Mouse (Mus musculus) CH12.LX (cell line): Measurements from ENCODE around the gene St6galnac6. TPM values are rescaled to one million over a fixed set of nuclear protein-coding genes. Genes with fewer than 3 reads are reported as not detected.

Experiments used
- DNase-seq: peaks from one replicate; pipeline ENCODE4 v3.0.0-alpha.2; 2013; ENCODE audit errors: extremely low read depth
- H3K27ac ChIP-seq: 2 replicates; pipeline ENCODE4 v1.5.1; 2012; ENCODE audit warnings: low read depth, mild to moderate bottlenecking, control low read depth, moderate library complexity; ENCODE audit not compliant: insufficient read depth
- H3K27me3 ChIP-seq: replicated peaks from 2 replicates; pipeline ENCODE3; 2012; ENCODE audit warnings: inconsistent platforms
- H3K36me3 ChIP-seq, 2 experiments: replicated peaks in 1 of 2; 2 replicates each; pipeline versions ENCODE3 to v1.6.1; 2012; ENCODE audit warnings: inconsistent platforms in 1 of 2, low read length in 1 of 2, mild to moderate bottlenecking in 1 of 2, mixed read lengths in 1 of 2, moderate library complexity in 1 of 2; ENCODE audit not compliant: control insufficient read depth in 1 of 2, insufficient read depth in 1 of 2
- H3K4me1 ChIP-seq, 2 experiments: 2 replicates each; pipeline ENCODE4 v1.6.1; 2012; ENCODE audit warnings: inconsistent platforms in 1 of 2, moderate library complexity in 1 of 2; ENCODE audit not compliant: insufficient read depth in 2 of 2, control insufficient read depth in 1 of 2
- H3K4me2 ChIP-seq: 2 replicates; pipeline ENCODE4 v1.6.1; 2012; ENCODE audit warnings: low read depth, mild to moderate bottlenecking, control low read depth; ENCODE audit not compliant: poor library complexity, insufficient read depth, severe bottlenecking
- H3K4me3 ChIP-seq, 3 experiments: fragments of 150-350 bp in 1 of 3; sonication (generic) in 1 of 3; replicated peaks in 1 of 3; 2 replicates each; pipeline versions ENCODE3 to v1.5.1; 2011 to 2012; ENCODE audit warnings: low read depth in 2 of 3, low read length in 2 of 3, mild to moderate bottlenecking in 2 of 3, moderate library complexity in 2 of 3, control low read depth in 1 of 3, improper control_type of control experiment in 1 of 3, inconsistent platforms in 1 of 3, mixed read lengths in 1 of 3; ENCODE audit not compliant: poor library complexity in 1 of 3
- H3K79me2 ChIP-seq: replicated peaks from 2 replicates; pipeline ENCODE4 v1.6.1; 2012; ENCODE audit warnings: mild to moderate bottlenecking, moderate library complexity; ENCODE audit not compliant: control insufficient read depth, poor library complexity, insufficient read depth, severe bottlenecking; ENCODE audit errors: extremely low read depth
- H3K9ac ChIP-seq: 2 replicates; pipeline ENCODE4 v1.6.1; 2012; ENCODE audit warnings: low read depth, mild to moderate bottlenecking, control low read depth, moderate library complexity; ENCODE audit not compliant: insufficient read depth
- H3K9me3 ChIP-seq: replicated peaks from 2 replicates; pipeline ENCODE3; 2012; ENCODE audit warnings: low read length, inconsistent platforms, mixed read lengths
- CHD2 ChIP-seq: IDR thresholded peaks from 2 replicates; pipeline ENCODE4 v1.6.1; 2011; ENCODE audit warnings: low read length, improper control_type of control experiment
- CTCF ChIP-seq, 2 experiments: IDR thresholded peaks in 1 of 2; conservative IDR thresholded peaks in 1 of 2; 2 replicates each; pipeline ENCODE4 v1.5.1; 2011 to 2012; ENCODE audit warnings: low read depth in 2 of 2, low read length in 2 of 2, improper control_type of control experiment in 1 of 2, inconsistent platforms in 1 of 2, mild to moderate bottlenecking in 1 of 2, moderate library complexity in 1 of 2
- E2F4 ChIP-seq: IDR thresholded peaks from 2 replicates; pipeline ENCODE4 v1.6.1; 2011; ENCODE audit warnings: low read depth, low read length, improper control_type of control experiment; ENCODE audit not compliant: insufficient replicate concordance
- ELF1 ChIP-seq: IDR thresholded peaks from 2 replicates; pipeline ENCODE4 v1.6.1; 2014; ENCODE audit warnings: low read depth, mild to moderate bottlenecking, inconsistent platforms, low read length, improper control_type of control experiment
- HCFC1 ChIP-seq: IDR thresholded peaks from 2 replicates; pipeline ENCODE4 v1.6.1; 2012; ENCODE audit warnings: low read depth, mild to moderate bottlenecking, inconsistent platforms, low read length, improper control_type of control experiment
- JUN ChIP-seq: IDR thresholded peaks from 2 replicates; pipeline ENCODE4 v1.6.1; 2011; ENCODE audit warnings: low read depth, mild to moderate bottlenecking, low read length, improper control_type of control experiment, moderate library complexity; ENCODE audit not compliant: insufficient read depth
- JUND ChIP-seq: conservative IDR thresholded peaks from 2 replicates; pipeline ENCODE4 v1.6.1; 2011; ENCODE audit warnings: low read depth, low read length, improper control_type of control experiment
- KAT2A ChIP-seq: IDR thresholded peaks from 2 replicates; pipeline ENCODE4 v1.6.1; 2012; ENCODE audit warnings: low read length, improper control_type of control experiment, inconsistent platforms; ENCODE audit not compliant: insufficient replicate concordance
- MAZ ChIP-seq: IDR thresholded peaks from 2 replicates; pipeline ENCODE4 v1.6.1; 2012; ENCODE audit warnings: low read depth, mild to moderate bottlenecking, inconsistent platforms, low read length, improper control_type of control experiment, moderate library complexity
- MEF2A ChIP-seq: IDR thresholded peaks from 2 replicates; pipeline ENCODE4 v1.6.1; 2014; ENCODE audit warnings: low read depth, mild to moderate bottlenecking, inconsistent platforms, low read length, improper control_type of control experiment, borderline replicate concordance
- MXI1 ChIP-seq: IDR thresholded peaks from 2 replicates; pipeline ENCODE4 v1.6.1; 2011; ENCODE audit warnings: mild to moderate bottlenecking, low read depth, low read length, improper control_type of control experiment
- MYC ChIP-seq: IDR thresholded peaks from 2 replicates; pipeline ENCODE4 v1.6.1; 2011; ENCODE audit warnings: low read depth, mild to moderate bottlenecking, improper control_type of control experiment, low read length
- NELFE ChIP-seq: IDR thresholded peaks from 2 replicates; pipeline ENCODE4 v1.6.1; 2011; ENCODE audit warnings: low read depth, low read length, improper control_type of control experiment
- POLR2A ChIP-seq: IDR thresholded peaks from 2 replicates; pipeline ENCODE4 v1.6.1; 2011; ENCODE audit warnings: low read depth, mild to moderate bottlenecking, improper control_type of control experiment, low read length
- RCOR1 ChIP-seq: conservative IDR thresholded peaks from 2 replicates; pipeline ENCODE4 v1.6.1; 2012; ENCODE audit warnings: low read depth, mild to moderate bottlenecking, inconsistent platforms, low read length, improper control_type of control experiment
- SIN3A ChIP-seq: IDR thresholded peaks from 2 replicates; pipeline ENCODE4 v1.6.1; 2012; ENCODE audit warnings: low read length, improper control_type of control experiment, inconsistent platforms
- SMC3 ChIP-seq: IDR thresholded peaks from 2 replicates; pipeline ENCODE4 v1.6.1; 2011; ENCODE audit warnings: low read depth, low read length, improper control_type of control experiment
- TBP ChIP-seq: conservative IDR thresholded peaks from 2 replicates; pipeline ENCODE4 v1.6.1; 2011; ENCODE audit warnings: low read depth, low read length, improper control_type of control experiment
- ZC3H11A ChIP-seq: IDR thresholded peaks from 2 replicates; pipeline ENCODE4 v1.6.1; 2012; ENCODE audit warnings: low read depth, mild to moderate bottlenecking, inconsistent platforms, low read length, improper control_type of control experiment
- dilution Hi-C: fragments of 300-500 bp; cut with MboI; formaldehyde crosslinking; loops from 2 replicates; pipeline ENCODE4 v1.14.3; 2020; ENCODE audit warnings: low sequenced_read_pairs; ENCODE audit not compliant: extremely low pct_unique_long_range_greater_than_20kb, extremely low pct_ligation_motif_present
- in situ Hi-C: fragments of 300-500 bp; cut with MboI; formaldehyde crosslinking; loops from 3 replicates; pipeline ENCODE4 v1.14.3; 2019; ENCODE audit warnings: low sequenced_read_pairs, low pct_ligation_motif_present, low pct_unique_long_range_greater_than_20kb, mixed read lengths
- polyA plus RNA-seq: library from polyadenylated mRNA; unstranded; fragments of >175 nt; gene quantifications from 2 replicates; pipeline ENCODE4 v1.2.1, GENCODE M21; 2012; ENCODE audit warnings: low read depth; ENCODE audit not compliant: insufficient read length
- total RNA-seq, 2 experiments: library from RNA; depleted of rRNA; stranded (reverse); fragments of 300-350 nt in 1 of 2; fragments of >200 nt in 1 of 2; gene quantifications; 2 replicates each; pipeline ENCODE4 v1.2.3; 2012 to 2014

Gene St6galnac6
- total RNA-seq (2012; rRNA removed) (13.9 and 14.3 TPM in 2 replicates), total RNA-seq (2014; rRNA removed) (12.9 and 13.2 TPM in 2 replicates), polyA plus RNA-seq (10.7 and 13.3 TPM in 2 replicates)

- peaks cover 37 to 63% of the 10 kb centered on the region in 2 experiments for H3K36me3 ChIP-seq
- H3K9ac ChIP-seq = no peak within 1 kb of the TSS
- TF ChIP-seq JUN (no peak), SIN3A (no peak), NELFE (no peak), TBP (no peak), KAT2A (no peak), ELF1 (no peak), ZC3H11A (no peak)
- in situ Hi-C loops = no loop called here
- H3K4me2 ChIP-seq = no peak within 1 kb of the TSS
- no peaks in the 10 kb centered on the region for H3K79me2 ChIP-seq
- H3K27ac ChIP-seq = no peak within 1 kb of the TSS
- no peak for DNase-seq
- dilution Hi-C loops = no loop called here
- H3K27me3 ChIP-seq = no peaks in the 10 kb centered on the region
- no peak within 1 kb of the TSS for H3K4me3 ChIP-seq
- no peaks in the 10 kb centered on the region for H3K9me3 ChIP-seq
- peaks cover 0 to 19% of the 10 kb centered on the region in 2 experiments; a peak in 2 of 4 replicates for H3K4me1 ChIP-seq
These were observed at the start of gene St6galnac6 for GRCm38 (mm10) chr2:32599409-32599808. St6galnac6 (plus strand) TSS chr2:32599709.

DNA sequence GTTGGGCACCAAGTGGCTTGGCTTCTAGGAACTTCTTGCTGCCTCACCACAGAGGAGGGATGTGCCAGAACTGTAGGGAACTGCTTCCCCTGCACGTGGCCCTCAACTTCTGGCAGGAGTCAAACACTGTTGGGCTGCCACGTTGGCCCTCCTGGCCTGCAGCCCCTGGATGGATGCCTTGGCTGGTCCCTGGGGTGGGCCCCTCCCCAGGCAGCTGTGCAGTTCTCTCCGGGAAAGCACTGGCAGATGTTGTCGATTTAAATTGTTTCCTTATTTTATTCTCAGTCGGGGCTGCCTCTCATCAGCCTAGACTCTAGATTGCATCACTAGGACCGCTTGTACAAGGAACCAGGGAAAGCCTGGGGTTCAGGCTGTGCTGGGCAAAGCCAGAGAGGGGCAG lies 49.7 kb upstream of the St6galnac6 start:
- in situ Hi-C loops = loop anchor here (25.0 kb wide), 1 partner anchor 412 kb away; no protein-coding TSS in a partner anchor

More for the DNA sequence above, 49.7 kb upstream of the St6galnac6 start:
- Histone ChIP-seq H3K36me3 (peaks cover 0 to 15% of the 10 kb centered on the region in 2 experiments), H3K9me3 (no peaks in the 10 kb centered on the region), H3K9ac (no peak overlapping the region), H3K4me2 (no peak overlapping the region), H3K27me3 (no peaks in the 10 kb centered on the region), H3K27ac (no peak overlapping the region), H3K4me3 (no peak overlapping the region), H3K79me2 (no peaks in the 10 kb centered on the region), H3K4me1 (peaks cover 20 to 35% of the 10 kb centered on the region in 2 experiments)
- TF ChIP-seq ZC3H11A (no peak), HCFC1 (no peak), RCOR1 (no peak), JUN (no peak), NELFE (no peak), CTCF (conservative IDR thresholded peaks at IDR 0.05 in 1 of 2, IDR thresholded peaks at IDR 0.05 in 1 of 2; ENCODE audit: low read depth in 2 of 2, low read length in 2 of 2) (no peak), SIN3A (no peak), MEF2A (no peak), JUND (no peak), SMC3 (no peak), MYC (no peak), POLR2A (no peak), MXI1 (no peak), MAZ (no peak), CHD2 (no peak), E2F4 (no peak)
- DNase-seq = no peak
- dilution Hi-C loops = no loop called here
